Mouse (Mus musculus) forebrain, embryonic 11.5 days (tissue): ENCODE measurements at regions not wholly inside any gene's neighbourhood (a gene's known extent, or its start where the extent isn't known, plus 50 kb on each side); places are given as distances from the start of the nearest gene placed in this dataset.
"Not testable (repeated sequence)": the region's sequence is repeated elsewhere in the genome, so short reads cannot be mapped to it uniquely, and the experiment has no call there.

Source experiments
- ATAC-seq: fragments of 200-750 bp; cut with Nextera tagmentation; replicated peaks from 2 replicates; pipeline ENCODE4 v1.8.0; 2017; ENCODE audit warnings: moderate TSS enrichment; ENCODE audit not compliant: low FRiP score
- DNase-seq: peaks from one replicate; pipeline ENCODE4 v3.0.0-alpha.2; 2017; ENCODE audit warnings: low spot score
- H3K27ac ChIP-seq: fragments of 300-500 bp; sonication (generic); 2 replicates; pipeline ENCODE4 v1.5.1; 2014; ENCODE audit warnings: low read depth, low read length
- H3K27me3 ChIP-seq: fragments of 300-500 bp; sonication (generic); 2 replicates; pipeline ENCODE4 v1.6.1; 2014; ENCODE audit warnings: mild to moderate bottlenecking, low read length, mixed read lengths; ENCODE audit not compliant: control insufficient read depth, insufficient read depth
- H3K36me3 ChIP-seq: fragments of 300-500 bp; sonication (generic); 2 replicates; pipeline ENCODE4 v1.6.1; 2014; ENCODE audit warnings: mild to moderate bottlenecking, low read length, moderate library complexity, mixed read lengths; ENCODE audit not compliant: control insufficient read depth, insufficient read depth
- H3K4me1 ChIP-seq: fragments of 300-500 bp; sonication (generic); replicated peaks from 2 replicates; pipeline ENCODE4 v1.6.1; 2014; ENCODE audit warnings: low read length, mixed read lengths; ENCODE audit not compliant: control insufficient read depth, insufficient read depth
- H3K4me2 ChIP-seq: fragments of 300-500 bp; sonication (generic); 2 replicates; pipeline ENCODE4 v1.6.1; 2014; ENCODE audit warnings: low read depth, mild to moderate bottlenecking, low read length, moderate library complexity, mixed read lengths; ENCODE audit not compliant: severe bottlenecking
- H3K4me3 ChIP-seq: fragments of 300-500 bp; sonication (generic); 2 replicates; pipeline ENCODE4 v1.5.1; 2014; ENCODE audit warnings: low read depth, low read length
- H3K9ac ChIP-seq: fragments of 300-500 bp; sonication (generic); 2 replicates; pipeline ENCODE4 v1.6.1; 2014; ENCODE audit warnings: low read length
- H3K9me3 ChIP-seq: fragments of 300-500 bp; sonication (generic); 2 replicates; pipeline ENCODE4 v1.6.1; 2016; ENCODE audit warnings: low read length, mixed read lengths; ENCODE audit not compliant: control insufficient read depth
- WGBS: fragments of 180-500 bp; shearing (Covaris S2); extraction: QIAGEN DNeasy Blood & Tissue Kit; methylation state at CpG from one replicate; pipeline ENCODE4 v1.1.7; 2014; 5-methylcytosine and 5-hydroxymethylcytosine counted together

- H3K9me3 ChIP-seq: peaks cover 2% of the 10 kb centered on the region; the same call in 1 of the 2 replicates
Observed at GRCm38 (mm10) chr12:113974271-113974670, 430.6 kb downstream of the Adam6a start.

GRCm38 (mm10) chr12:113981613-113982012, 437.9 kb downstream of the Adam6a start:
- not testable (repeated sequence) for H3K27me3 ChIP-seq, H3K9ac ChIP-seq, H3K36me3 ChIP-seq, H3K4me1 ChIP-seq, ATAC-seq, H3K27ac ChIP-seq, DNase-seq, H3K9me3 ChIP-seq, H3K4me3 ChIP-seq, H3K4me2 ChIP-seq
- 40% methylated on average over 10 of the region's 10 CpGs for WGBS

More at GRCm38 (mm10) chr12:113974271-113974670, 430.6 kb downstream of the Adam6a start:
- WGBS: 89% methylated on average over 6 of the region's 6 CpGs
- ATAC-seq: no peak
- H3K9ac ChIP-seq: no peak overlapping the region
- H3K4me3 ChIP-seq: no peak overlapping the region
- H3K4me2 ChIP-seq: no peak overlapping the region
- H3K27ac ChIP-seq: no peak overlapping the region
- DNase-seq: no peak
- no peaks in the 10 kb centered on the region for H3K4me1 ChIP-seq
- no peaks in the 10 kb centered on the region for H3K36me3 ChIP-seq
- H3K27me3 ChIP-seq: no peaks in the 10 kb centered on the region

- no peaks in the 10 kb centered on the region for H3K36me3 ChIP-seq
- H3K4me1 ChIP-seq: no peaks in the 10 kb centered on the region
- H3K27ac ChIP-seq: no peak overlapping the region
- ATAC-seq (no peak), DNase-seq (no peak)
- H3K27me3 ChIP-seq: no peaks in the 10 kb centered on the region
- no peak overlapping the region for H3K4me2 ChIP-seq
- no peaks in the 10 kb centered on the region; the same call in 1 of the 2 replicates for H3K9me3 ChIP-seq
- 82% methylated on average over 5 of the region's 5 CpGs for WGBS
- no peak overlapping the region for H3K4me3 ChIP-seq
- no peak overlapping the region for H3K9ac ChIP-seq
Observed at GRCm38 (mm10) chr12:113987233-113987990, 443.7 kb downstream of the Adam6a start.

GRCm38 (mm10) chr12:113992425-113992824, 448.7 kb downstream of the Adam6a start:
- H3K4me1 ChIP-seq: no peaks in the 10 kb centered on the region
- H3K9me3 ChIP-seq: no peaks in the 10 kb centered on the region; the same call in 1 of the 2 replicates
- WGBS: 84% methylated on average over 2 of the region's 2 CpGs
- H3K4me3 ChIP-seq: no peak overlapping the region
- H3K4me2 ChIP-seq: no peak overlapping the region
- no peaks in the 10 kb centered on the region for H3K36me3 ChIP-seq
- no peak overlapping the region for H3K27ac ChIP-seq
- no peaks in the 10 kb centered on the region for H3K27me3 ChIP-seq
- no peak overlapping the region for H3K9ac ChIP-seq
- ATAC-seq (no peak), DNase-seq (no peak)

- H3K4me2 ChIP-seq, H3K27me3 ChIP-seq, ATAC-seq, H3K9me3 ChIP-seq, H3K36me3 ChIP-seq, DNase-seq, H3K9ac ChIP-seq, H3K4me3 ChIP-seq, H3K27ac ChIP-seq, H3K4me1 ChIP-seq: not testable (repeated sequence)
- WGBS: 73% methylated on average over 3 of the region's 3 CpGs
Observed at GRCm38 (mm10) chr12:113994284-113994683, 450.6 kb downstream of the Adam6a start.

GRCm38 (mm10) chr12:114008491-114008890, 464.8 kb downstream of the Adam6a start:
- not testable (repeated sequence) for H3K4me3 ChIP-seq, H3K9me3 ChIP-seq, H3K27ac ChIP-seq, DNase-seq, H3K4me2 ChIP-seq, H3K27me3 ChIP-seq, H3K36me3 ChIP-seq, ATAC-seq, H3K9ac ChIP-seq, H3K4me1 ChIP-seq

- WGBS: 64% methylated on average over 2 of the region's 2 CpGs
- no peak overlapping the region for H3K9ac ChIP-seq
- DNase-seq: no peak
Observed at GRCm38 (mm10) chr12:114009391-114009790, 465.7 kb downstream of the Adam6a start.

GRCm38 (mm10) chr12:114012860-114013259, 469.2 kb downstream of the Adam6a start:
- not testable (repeated sequence) for DNase-seq, H3K27ac ChIP-seq, H3K27me3 ChIP-seq, ATAC-seq, H3K9ac ChIP-seq, H3K36me3 ChIP-seq, H3K4me1 ChIP-seq, H3K4me3 ChIP-seq, H3K9me3 ChIP-seq, H3K4me2 ChIP-seq
- 21% methylated on average over 4 of the region's 4 CpGs for WGBS

More at GRCm38 (mm10) chr12:114009391-114009790, 465.7 kb downstream of the Adam6a start:
- no peaks in the 10 kb centered on the region for H3K36me3 ChIP-seq
- no peaks in the 10 kb centered on the region for H3K27me3 ChIP-seq
- H3K4me3 ChIP-seq: no peak overlapping the region
- H3K27ac ChIP-seq: no peak overlapping the region
- H3K4me2 ChIP-seq: no peak overlapping the region
- no peak for ATAC-seq
- no peaks in the 10 kb centered on the region for H3K4me1 ChIP-seq
- H3K9me3 ChIP-seq: no peaks in the 10 kb centered on the region; the same call in 1 of the 2 replicates

GRCm38 (mm10) chr12:114037011-114037410, 493.3 kb downstream of the Adam6a start:
- not testable (repeated sequence) for H3K4me3 ChIP-seq, DNase-seq, ATAC-seq, H3K4me2 ChIP-seq, H3K36me3 ChIP-seq, H3K9me3 ChIP-seq, H3K27me3 ChIP-seq, H3K9ac ChIP-seq, H3K27ac ChIP-seq, H3K4me1 ChIP-seq
- 78% methylated on average over 2 of the region's 2 CpGs for WGBS
